Mouse (Mus musculus) embryonic fibroblast, embryonic 13.5 days (primary cell): ENCODE results near the gene Lamtor3. TPM values are rescaled to one million over a fixed set of nuclear protein-coding genes. Genes with fewer than 3 reads are reported as not detected.
"Not testable (repeated sequence)": the region's sequence is repeated elsewhere in the genome, so short reads cannot be mapped to it uniquely, and the experiment has no call there.

ENCODE experiments used
- H3K27ac ChIP-seq: 2 replicates; pipeline ENCODE4 v1.5.1; 2012; ENCODE audit warnings: low read length, control low read depth, inconsistent platforms; ENCODE audit not compliant: insufficient read depth
- H3K4me1 ChIP-seq: 2 replicates; pipeline ENCODE4 v1.6.1; 2011; ENCODE audit warnings: low read length; ENCODE audit not compliant: control insufficient read depth, insufficient read depth
- H3K4me3 ChIP-seq: 2 replicates; pipeline ENCODE4 v1.5.1; 2011; ENCODE audit warnings: mild to moderate bottlenecking, control low read depth, low read length; ENCODE audit not compliant: insufficient read depth
- CTCF ChIP-seq: IDR thresholded peaks from 2 replicates; pipeline ENCODE4 v1.5.1; 2011; ENCODE audit warnings: mild to moderate bottlenecking, control low read depth, low read length, moderate library complexity, borderline replicate concordance; ENCODE audit not compliant: insufficient read depth
- POLR2A ChIP-seq: IDR thresholded peaks from 2 replicates; pipeline ENCODE4 v1.6.1; 2011; ENCODE audit warnings: low read depth, mild to moderate bottlenecking, control low read depth, low read length, moderate library complexity
- polyA plus RNA-seq: library from polyadenylated mRNA; stranded (reverse); fragments of >200 nt; gene quantifications from 2 replicates; pipeline ENCODE4 v1.2.4, GENCODE M21; 2011; ENCODE audit warnings: low read depth; ENCODE audit not compliant: missing spikeins, insufficient read length

The Lamtor3 gene
- polyA plus RNA-seq, 1 experiment = 67.2 TPM

DNA sequence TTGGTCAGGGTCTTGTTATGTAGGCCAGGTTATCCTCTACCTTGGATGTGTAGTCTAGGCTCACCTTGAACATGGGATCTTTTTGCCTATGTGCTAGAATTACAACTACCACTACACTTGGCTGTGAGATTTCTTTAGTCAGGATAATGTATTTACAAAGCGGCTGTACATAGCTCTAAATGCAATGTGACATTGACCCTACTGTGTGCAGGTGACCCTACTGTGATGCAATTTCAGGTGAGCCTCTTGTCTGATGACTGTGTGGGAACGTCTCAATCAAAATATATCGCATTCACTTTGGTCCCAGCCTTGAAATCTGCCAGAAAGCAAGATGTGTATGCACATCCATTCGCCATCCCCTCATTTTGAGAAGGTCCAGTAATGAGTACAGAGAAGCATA, 40.0 kb downstream of the Lamtor3 start:
- Histone ChIP-seq H3K27ac (no peak overlapping the region), H3K4me1 (peaks cover 11% of the 10 kb centered on the region), H3K4me3 (no peak overlapping the region)
- TF ChIP-seq POLR2A (no peak), CTCF (no peak)

DNA sequence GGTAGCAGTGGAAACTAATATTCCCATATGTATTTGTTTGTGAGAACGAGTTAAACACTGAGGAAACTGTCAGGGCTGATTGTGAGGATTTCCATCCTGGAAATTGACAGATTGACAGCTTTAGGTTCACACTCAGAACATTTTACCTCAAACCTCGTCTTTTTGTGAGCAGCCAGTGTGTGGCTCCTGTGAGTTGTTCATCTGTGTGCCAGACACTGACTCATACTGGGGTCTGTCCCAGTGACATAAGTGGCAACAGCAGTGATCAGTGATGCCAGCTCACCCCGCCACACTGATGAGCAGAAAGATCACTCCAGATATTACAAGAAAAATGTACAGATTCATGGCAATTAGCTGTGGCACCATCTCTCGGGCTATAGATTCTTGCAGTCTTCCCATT, 41.1 kb downstream of the Lamtor3 start:
- no peak overlapping the region for H3K27ac ChIP-seq
- no peak for TF ChIP-seq CTCF
- TF ChIP-seq POLR2A = no peak
- H3K4me3 ChIP-seq = no peak overlapping the region
- H3K4me1 ChIP-seq = peaks cover 6% of the 10 kb centered on the region; the same call in 1 of the 2 replicates

DNA sequence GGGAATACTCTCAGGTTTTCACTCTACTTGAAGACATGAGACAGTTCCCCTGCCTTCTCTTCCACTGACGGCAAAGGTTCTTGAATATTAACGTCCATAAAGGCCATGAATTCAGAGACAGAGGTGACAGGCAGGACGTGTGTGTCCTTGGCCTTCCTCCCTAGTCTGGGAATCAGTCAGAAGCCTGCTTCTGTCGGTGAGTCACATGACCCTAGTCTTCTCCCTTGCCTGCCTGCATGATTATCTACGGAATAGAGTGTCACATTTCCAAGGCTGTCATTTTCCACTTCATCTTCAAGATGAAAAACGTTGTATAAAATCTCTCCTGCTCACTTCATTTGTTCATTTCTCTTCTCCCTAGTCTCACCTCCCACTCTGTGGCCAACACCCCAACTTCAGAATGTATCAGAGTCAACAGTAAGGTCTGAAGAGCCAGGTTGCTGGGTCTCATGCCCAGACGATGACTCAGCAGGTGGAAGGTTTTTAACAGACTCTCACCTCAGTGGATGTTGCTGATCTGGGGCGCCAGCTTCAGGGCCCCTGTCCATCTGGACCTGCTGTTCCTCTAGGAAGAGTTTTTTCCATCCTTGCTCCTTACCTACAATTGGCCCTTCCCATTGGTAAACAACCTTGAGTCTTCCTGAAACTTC, 43.6 kb downstream of the Lamtor3 start:
- peaks cover 4% of the 10 kb centered on the region; the same call in 1 of the 2 replicates for H3K4me1 ChIP-seq
- TF ChIP-seq POLR2A (no peak), CTCF (no peak)
- H3K4me3 ChIP-seq = no peak overlapping the region
- H3K27ac ChIP-seq = no peak overlapping the region

DNA sequence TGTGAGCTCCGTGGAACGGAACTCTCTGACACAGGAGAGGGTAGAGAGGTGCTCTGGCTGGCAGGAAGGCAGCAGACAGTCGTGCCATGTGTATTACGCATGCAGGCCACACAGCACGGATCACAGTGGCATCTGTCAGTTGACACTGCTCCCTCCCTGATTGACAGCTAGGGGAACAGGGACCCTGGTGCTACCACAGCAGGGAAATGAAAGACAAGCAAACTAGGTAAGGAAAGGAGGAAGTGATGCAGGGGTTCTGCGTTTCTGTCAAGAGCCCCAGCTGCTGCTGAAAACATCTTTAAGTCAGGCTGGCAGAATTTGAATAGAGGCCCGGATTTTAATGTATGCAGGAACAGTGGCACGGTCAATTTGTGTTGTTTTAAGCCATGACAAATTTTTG, 45.2 kb downstream of the Lamtor3 start:
- no peak for TF ChIP-seq CTCF
- no peak for TF ChIP-seq POLR2A
- no peak overlapping the region for H3K4me3 ChIP-seq
- H3K4me1 ChIP-seq = peaks cover 4% of the 10 kb centered on the region; the same call in 1 of the 2 replicates
- H3K27ac ChIP-seq = no peak overlapping the region

DNA sequence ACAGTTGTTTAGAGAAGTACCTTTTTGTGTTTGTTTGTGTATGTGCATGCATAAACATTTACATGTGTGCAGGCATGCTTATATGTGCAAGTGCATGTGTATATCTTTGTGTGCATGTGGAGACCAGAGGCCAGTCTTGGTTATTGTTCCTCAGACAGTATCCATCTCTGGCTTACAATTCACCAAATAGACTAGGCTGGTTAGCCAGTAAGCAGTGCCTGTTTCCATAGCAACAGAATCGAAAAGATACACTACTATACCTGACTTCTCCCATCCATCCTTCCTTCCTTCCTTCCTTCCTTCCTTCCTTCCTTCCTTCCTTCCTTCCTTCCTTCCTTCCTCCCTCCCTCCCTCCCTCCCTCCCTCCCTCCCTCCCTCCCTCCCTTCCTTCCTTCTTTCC, 45.7 kb downstream of the Lamtor3 start:
- H3K27ac ChIP-seq, H3K4me1 ChIP-seq, H3K4me3 ChIP-seq: not testable (repeated sequence)

DNA sequence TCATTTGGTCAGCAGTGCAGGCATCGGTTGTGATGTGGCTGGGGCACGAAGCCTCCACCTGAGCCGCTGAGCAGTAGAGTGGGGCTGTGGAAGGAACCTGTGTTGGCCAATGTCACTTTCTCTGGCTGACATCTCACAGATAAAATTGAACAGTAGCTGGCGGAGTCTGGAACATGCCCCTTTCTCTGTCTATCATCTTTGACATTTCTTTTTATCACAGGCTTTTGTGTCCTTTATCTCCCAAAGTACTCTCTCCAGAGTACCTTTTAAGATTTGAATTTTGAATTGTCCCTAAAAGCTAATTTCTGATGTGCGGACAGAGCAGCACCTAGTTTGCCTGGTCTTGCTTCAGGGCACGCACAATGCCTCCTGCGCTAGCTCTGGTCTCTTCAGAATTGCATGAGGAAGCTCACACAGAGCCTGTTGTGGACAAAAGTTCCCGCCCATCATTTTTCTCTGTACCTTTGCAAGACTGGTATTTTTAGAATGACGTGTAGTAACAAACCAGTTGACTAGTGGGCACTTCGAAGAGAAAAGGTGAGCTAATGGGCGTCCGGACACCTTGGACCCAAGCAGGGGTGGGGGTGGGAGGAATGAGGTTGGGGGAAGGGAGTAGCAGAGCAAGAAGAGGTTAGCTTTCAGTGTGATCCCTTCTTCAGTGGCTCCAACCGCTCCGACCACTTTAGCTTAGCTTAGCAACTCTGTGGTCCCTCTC, 50.0 kb downstream of the Lamtor3 start:
- Histone ChIP-seq H3K27ac (no peak overlapping the region), H3K4me1 (no peaks in the 10 kb centered on the region)
- TF ChIP-seq CTCF = no peak
- TF ChIP-seq POLR2A = no peak

DNA sequence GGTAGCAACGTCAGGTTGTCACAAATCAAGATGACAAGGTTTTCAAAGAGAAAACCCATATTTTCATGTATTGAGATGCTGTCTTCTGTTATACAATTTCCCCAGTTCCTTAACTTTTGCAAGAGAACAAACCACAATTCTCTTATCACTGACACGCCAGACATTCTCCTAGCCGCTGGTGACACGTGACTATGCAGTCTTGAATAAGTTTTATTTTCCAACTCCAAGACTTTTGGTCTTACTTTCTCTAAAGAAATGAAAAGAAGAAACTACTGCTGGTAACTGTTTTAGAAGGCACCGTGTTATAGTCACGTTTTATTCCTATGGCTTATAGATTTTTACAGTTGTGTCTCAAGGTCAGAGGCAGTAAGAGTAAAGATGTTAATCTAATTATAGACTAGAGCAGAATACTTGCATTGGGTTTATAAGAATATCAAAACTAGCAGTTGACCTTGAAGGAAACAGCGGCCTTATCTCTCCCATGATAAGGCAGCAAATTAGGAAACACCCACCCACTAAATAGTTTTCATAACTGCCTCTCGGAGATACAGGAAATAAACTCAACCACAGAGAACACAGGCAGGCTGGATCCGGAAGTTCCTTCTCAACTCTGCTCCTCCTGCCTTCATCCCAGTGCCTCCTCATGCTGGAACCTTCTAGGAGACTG, 50.6 kb downstream of the Lamtor3 start:
- no peak for TF ChIP-seq CTCF
- no peak for TF ChIP-seq POLR2A
- H3K27ac ChIP-seq = no peak overlapping the region
- H3K4me3 ChIP-seq = no peak overlapping the region
- H3K4me1 ChIP-seq = no peaks in the 10 kb centered on the region

More for the DNA sequence above, 50.0 kb downstream of the Lamtor3 start:
- no peak overlapping the region for H3K4me3 ChIP-seq

DNA sequence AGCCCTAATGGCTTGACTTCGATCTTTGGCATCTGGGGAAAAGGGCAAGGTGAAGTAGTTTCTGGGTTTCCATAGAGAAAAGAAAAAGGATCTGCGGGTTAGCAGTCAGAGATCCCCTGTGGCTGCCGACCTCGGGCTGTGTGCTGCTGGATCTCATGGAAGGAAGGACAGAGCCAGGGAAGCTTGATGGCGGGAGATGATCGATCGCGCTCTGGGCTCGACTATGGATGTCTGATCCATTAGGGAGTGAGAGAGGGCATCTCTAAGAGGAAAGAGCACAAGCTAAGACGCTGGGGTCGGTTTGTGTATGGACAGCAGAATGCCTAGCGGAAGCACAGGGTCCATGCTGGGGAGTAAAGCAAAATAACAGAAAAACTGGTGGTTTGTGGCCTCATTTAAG, 51.6 kb downstream of the Lamtor3 start:
- no peak overlapping the region for H3K27ac ChIP-seq
- H3K4me1 ChIP-seq = no peaks in the 10 kb centered on the region
- no peak overlapping the region for H3K4me3 ChIP-seq
- TF ChIP-seq CTCF (no peak), POLR2A (no peak)

DNA sequence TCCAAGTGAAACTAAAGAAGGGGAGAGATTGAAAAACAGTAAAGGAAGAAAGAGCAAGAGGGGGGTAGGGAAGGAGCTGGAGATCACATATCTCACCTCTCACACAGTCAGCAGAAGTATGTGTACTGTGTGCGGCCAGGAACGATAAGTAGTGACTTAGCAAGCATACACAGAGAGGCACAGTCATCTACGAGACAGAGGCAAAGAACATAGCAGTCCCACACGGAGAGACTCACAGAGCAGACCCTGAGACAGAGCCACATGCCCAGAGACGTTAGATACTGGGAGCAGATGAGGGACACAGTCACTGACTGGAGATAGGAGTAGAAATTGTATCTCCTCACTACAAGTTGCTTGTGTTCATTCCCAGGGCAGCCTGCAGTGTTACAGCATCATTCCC, 53.9 kb downstream of the Lamtor3 start:
- Histone ChIP-seq H3K4me1 (no peaks in the 10 kb centered on the region), H3K4me3 (no peak overlapping the region), H3K27ac (no peak overlapping the region)
- TF ChIP-seq CTCF = no peak
- TF ChIP-seq POLR2A = no peak

DNA sequence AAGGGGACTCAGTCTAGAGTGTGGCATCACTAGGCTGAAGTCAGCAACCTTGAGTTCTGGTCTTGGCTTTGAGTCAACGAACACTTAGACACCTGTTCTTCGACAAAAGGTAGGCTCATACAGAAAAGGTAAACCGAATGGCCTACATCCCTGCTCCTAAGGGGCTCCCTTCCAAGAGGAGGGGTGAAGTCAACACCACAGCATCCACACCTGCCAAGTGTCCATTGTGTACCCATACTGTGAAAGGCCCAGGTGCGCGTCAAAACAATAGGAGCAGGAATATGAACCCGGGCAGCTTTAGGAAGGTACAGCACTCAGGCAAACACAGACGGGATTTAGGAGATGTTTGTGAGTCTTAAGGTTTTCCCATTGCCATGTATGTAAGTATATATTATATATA, 54.7 kb downstream of the Lamtor3 start:
- Histone ChIP-seq H3K4me1 (no peaks in the 10 kb centered on the region), H3K4me3 (no peak overlapping the region), H3K27ac (no peak overlapping the region)
- no peak for TF ChIP-seq POLR2A
- no peak for TF ChIP-seq CTCF
